Mouse (Mus musculus): ENCODE measurements around the gene Nol10.
"Not testable (repeated sequence)": the region's sequence is repeated elsewhere in the genome, so short reads cannot be mapped to it uniquely, and the experiment has no call there.

The Nol10 gene

DNA sequence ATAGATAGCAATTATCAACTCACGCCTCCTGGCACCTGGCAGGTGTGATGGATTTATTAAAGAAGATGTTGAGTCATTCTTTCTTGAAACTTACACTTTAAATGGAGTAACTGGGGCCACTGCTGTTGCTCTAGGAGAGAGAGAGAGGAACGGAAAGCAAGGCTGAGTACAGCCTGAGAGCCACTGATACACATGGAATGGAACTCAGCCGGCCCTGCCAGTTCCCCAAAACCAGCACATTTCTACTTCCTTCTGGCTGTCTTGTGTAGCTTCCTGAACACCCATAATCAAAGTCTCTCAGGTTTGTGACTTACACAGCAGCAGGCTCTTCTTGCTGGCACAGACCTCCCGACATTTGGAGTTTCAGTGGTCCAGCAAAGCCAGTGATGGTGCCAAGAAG is 118.5 kb downstream of the Nol10 start:
- no peak for DNase-seq

DNA sequence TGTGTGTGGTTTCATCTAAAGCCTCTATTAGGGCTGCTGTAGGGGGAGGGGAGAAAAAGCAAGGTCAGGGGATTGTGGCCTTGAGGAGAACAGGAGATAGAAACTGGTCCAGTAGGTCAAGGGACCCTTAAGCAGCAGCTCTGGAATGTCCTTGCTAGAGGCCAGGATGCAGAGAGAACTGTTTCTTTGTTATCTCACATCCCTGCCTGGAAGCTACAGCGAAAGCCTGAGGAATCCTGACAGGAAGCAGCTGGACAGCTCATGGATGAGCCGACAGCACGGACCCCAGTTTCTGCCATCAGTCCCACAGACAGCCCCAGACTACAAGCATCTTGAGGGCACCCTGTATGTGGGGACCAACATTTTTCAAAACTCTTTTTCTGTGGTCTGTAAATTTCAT is 120.1 kb downstream of the Nol10 start:
- no peak for DNase-seq

DNA sequence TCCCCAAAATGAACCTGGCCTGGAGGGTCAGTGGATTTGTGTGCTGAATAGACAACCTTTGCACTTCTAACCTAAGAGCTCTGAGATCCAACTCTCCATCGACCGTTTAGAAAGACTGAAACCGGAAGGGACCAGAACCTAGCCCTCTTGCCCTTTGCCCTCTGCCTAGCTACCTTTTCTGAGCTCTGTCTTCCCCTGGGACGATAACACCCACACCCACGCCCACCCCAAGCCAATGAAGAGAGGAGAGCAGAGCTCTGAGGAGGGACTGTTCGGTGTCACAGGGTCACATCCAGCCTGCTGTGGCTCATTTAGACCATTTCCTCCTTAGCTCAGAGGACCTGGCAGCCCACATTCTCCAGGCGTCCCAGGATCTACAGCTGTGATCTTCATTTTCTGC is 121.6 kb downstream of the Nol10 start:
- no peak for DNase-seq

DNA sequence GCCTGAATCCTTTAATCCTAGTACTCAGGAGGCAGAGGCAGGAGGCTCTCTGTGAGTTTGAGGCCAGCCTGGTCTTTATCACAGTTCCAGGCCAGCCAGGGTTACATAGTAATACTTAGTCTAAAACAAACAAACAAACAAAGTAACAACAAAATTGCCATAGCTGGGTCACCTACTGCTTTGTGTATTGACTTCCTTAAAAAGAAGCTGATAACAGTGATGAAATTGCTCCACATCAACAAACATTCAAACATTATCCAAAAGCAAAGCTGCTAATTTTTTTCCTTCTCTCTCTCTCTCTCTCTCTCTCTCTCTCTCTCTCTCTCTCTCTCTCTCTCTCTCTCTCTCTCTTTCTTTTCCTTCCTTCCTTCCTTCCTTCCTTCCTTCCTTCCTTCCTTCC is 122.3 kb downstream of the Nol10 start:
- not testable (repeated sequence) for DNase-seq

DNA sequence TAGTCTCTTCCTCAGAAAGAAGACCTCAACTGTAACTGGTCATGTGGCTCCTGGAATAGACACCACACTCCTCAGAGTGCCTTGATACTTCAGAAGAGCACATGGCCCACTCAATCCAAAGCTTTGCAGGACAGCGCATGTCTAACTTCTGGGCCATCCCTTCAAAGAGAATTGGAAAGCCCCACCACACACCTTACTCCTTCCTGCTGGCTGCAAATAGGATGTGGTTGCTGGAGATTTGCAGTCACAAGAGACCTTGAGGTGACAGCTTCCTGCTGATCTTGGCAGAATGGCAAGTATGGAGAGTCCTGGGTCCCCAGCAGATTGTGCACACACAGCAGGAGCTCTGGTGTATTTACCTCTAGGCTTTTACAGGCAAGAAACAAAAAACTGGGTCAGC is 123.1 kb downstream of the Nol10 start:
- DNase-seq = no peak

DNA sequence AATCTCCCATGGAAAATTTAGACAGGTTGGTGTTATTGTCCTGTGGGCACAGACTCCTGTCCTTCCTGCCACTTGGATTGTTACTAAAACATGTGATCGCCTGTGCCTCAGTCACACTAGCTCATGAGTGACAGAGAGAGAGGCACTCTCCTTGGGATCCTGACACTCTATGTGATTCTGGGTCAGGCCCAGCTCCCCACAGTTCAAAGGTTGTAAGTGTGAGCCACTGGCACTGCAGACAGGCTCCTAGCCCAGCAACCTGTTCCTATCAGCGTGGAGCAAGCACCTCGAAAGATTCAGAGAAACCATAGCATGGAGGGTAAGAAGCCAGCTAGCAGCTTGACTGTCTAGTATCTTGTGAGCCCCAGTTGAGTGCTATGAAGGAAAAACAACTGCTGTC is 124.9 kb downstream of the Nol10 start:
- no peak for DNase-seq

DNA sequence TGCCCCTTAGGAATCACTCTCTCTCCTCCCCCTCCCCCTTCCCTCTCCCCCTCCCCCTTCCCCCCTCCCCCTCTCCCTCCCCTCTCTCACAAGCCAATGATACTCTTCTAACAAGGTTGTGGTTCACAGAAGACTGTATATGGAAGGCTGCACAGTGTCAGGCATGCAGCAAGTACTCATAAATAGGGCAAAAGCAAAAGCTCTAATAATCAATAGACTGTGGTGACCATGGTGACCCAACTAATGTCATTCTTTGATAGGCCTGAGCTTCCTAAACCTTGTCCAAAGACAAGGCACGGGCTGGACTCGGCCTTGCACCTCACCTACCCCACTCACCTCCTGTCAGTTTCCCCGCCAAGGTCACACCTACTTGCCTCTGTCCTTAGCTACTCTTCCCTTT is 125.6 kb downstream of the Nol10 start:
- DNase-seq = no peak

DNA sequence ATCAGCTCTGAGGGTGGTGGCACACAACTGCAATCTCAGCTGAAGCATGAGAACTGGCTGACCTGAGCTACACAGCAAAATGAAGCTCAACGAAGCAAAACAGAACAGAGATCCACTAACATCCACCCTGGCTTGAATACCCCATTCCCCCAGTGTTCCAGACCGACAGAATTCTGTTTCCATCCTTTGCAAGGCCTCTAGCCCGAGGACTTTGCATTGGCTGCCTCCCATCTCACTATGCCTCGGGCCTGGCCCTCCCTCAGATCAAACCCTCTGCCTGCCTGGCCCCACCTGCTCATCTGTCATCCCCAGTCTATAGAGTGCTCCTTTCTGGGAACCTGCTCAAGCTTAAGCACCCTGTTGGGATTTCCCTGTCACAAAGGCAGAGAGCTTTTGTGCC is 126.4 kb downstream of the Nol10 start:
- no peak for DNase-seq

DNA sequence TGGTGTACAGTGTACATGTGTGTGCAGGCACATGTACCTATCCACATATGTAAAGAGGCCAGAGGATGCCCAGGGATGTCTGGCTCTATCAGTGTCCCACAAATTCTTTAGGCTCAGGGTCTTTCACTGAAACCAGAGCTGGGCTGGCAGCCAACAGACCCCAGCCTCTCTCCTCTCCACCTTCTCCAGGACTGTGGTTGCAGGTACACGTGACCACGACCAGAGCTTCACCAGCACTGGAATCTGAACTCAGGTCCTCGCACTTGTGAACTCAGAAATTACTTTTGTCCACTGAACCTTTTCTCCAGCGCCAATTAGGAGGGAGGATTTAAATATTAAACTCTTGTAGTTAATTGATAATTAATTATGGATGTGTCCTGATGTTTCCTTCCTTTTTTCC is 126.9 kb downstream of the Nol10 start:
- DNase-seq = no peak

DNA sequence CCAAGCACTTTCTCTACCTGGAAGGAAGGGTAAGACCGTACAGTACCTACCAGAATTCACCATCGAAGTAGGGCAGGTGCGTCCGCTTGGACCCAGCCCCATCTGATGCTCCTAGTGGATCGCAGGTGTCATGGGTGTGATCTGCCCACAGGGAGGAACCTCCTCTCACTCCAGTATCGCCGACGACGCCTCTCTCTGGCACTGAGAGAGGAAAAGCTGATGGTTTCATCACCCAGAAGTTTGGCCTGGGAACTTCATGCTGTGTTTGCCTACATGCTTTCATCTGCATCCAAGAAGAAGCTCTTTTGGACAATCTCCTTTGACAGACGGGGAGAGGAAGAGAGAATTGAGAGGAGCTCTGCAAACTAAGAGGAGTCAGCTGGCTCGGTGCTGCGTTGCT is 129.9 kb downstream of the Nol10 start:
- no peak for DNase-seq

DNA sequence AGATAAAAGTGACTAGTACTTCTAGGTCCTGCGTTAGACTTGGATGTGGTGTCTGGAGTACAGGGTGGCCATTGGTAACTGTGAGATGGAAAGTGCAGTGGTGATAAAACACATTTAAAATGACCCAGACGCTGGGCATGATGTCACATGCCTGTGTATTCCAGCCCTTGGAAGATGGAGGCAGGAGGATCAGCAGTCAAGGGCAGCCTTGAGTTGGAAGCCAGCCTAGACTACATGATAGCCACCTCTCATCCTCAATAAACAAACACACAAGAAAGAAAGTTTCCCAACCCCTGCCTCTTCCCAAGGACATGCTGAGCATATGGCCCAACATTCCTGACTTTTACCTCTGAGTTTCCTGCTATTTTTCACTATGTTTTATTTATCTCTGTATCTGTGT is 130.6 kb downstream of the Nol10 start:
- no peak for DNase-seq
